Mouse (Mus musculus): Measurements from ENCODE around the gene Olfr745.

Olfr745 gene

DNA sequence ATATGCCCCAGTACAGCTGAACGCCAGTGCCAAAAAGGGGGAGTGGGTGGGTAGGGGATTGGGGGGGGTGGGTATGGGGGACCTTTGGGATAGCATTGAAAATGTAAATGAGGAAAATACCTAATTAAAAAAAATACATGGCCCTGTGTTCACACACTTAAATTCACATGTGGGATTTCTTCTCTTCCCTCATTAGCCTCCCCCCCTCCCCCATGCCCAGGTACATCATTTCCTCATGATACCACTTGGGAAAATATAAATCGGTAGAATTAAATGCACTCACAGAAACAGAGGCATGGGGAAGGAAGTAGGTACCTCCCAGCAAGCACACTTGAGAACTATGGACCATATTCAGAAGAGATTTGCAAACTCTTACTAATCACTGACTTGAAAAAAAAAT lies at the start of gene Olfr745:
Gene Olfr745, plus strand, starts transcription at position 301 of the 400 bp plus-strand sequence.
- no peak for DNase-seq (ENCODE audit: low read depth, low spot score)

DNA sequence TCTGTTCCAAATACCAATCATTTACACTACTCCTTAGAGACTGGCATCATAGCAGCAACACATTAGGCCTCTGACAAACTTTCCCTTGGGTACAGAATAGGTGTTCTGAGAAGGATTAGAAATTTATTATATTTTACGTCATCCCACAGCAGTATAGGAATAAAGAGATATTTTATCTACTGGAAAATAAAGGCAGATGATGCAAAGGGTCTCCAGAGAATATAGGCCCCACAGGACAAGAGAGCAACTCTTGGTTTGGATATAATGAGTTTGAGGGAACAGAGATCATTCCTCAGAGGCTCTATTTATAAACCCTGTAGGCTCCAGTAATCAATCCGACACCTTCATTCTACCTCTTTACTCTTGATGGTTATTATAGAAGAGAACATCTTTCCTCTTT lies 24.6 kb upstream of the Olfr745 start, which contains the start of gene Olfr744:
Gene Olfr744, plus strand, starts transcription at position 301 of the 400 bp plus-strand sequence.
- DNase-seq (ENCODE audit: low read depth, low spot score) = no peak

DNA sequence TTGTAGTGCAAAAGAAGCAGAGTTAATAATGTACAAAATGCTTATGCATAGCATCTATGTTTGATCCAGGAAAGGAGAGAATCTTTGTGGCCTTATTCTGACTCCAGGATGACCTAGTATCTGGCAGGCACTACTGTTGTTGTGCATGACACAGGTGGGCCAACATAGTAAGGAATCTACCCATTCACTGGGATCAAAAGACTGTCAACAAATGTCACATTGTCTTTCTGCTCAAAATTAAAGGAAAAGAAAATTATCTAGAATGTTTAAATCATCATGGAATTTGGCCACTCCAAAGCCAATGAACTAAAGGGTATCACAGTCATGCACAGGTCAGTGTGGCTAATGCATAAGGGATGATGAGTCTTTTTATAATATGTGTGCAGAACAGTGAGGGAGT lies 7.6 kb downstream of the Olfr745 start, which contains the start of gene Olfr746:
Gene Olfr746, plus strand, starts transcription at position 301 of the 400 bp plus-strand sequence.
- no peak for DNase-seq (ENCODE audit: low read depth, low spot score)

DNA sequence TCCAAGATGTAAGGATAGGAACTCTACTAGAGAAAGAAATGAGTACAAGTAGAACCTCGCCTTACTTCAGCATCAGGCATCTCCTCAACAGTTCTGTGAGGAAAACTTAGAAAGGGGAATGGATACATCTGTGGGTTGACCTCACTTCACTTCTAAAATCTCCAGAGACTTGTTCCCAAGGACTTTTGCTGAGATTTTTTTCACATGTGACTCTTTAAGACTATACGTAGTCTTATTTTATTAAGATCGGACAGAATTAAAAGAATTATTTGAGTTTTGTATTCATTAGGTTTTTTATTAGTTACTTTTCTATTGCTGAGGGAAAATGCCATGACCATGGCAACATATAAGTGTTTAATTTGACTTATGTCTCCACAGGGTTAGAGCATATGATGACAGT lies 53.9 kb downstream of the Olfr745 start, which contains the start of gene Olfr747:
Gene Olfr747, minus strand, starts transcription at position 101 of the 400 bp plus-strand sequence.
- DNase-seq (ENCODE audit: low read depth, low spot score) = no peak

All from A20 (cell line).